Mouse (Mus musculus): ENCODE results near the gene Dgkb. TPM values are rescaled to one million over a fixed set of nuclear protein-coding genes. Genes with fewer than 3 reads are reported as not detected.

Dgkb gene
- polyA plus RNA-seq, 1 experiment from 2014 or later: 4.8 TPM

DNA sequence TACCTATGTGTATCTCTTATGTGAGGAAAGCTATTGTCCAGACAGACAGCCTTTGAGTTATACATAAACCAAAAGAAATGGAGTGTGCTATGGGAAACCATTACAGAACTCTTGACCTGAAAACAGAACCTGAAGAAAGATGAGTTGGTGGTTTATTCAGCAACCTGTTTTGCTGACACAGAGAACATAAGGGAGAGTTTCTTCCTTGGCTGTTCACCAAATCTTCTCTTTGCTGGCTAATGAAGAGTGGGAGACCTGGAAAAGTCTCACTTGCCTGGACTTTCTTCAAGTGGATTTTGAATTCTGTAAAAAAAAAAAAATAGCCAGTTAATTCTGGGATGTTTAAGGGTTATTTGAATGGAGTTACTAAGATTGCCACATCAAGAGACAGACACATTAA is 71.1 kb downstream of the Dgkb start:
- ATAC-seq: no peak
- no peak overlapping the region for H3K27ac ChIP-seq
- H3K9me3 ChIP-seq (replicated peaks): no peaks in the 10 kb centered on the region
- H3K27me3 ChIP-seq: no peaks in the 10 kb centered on the region
- no peaks in the 10 kb centered on the region for H3K36me3 ChIP-seq (ENCODE audit: poor library complexity, severe bottlenecking)
- no peak overlapping the region for H3K4me3 ChIP-seq
- H3K4me1 ChIP-seq: no peaks in the 10 kb centered on the region
- no peak overlapping the region for H3K4me2 ChIP-seq
- no peak overlapping the region for H3K9ac ChIP-seq

DNA sequence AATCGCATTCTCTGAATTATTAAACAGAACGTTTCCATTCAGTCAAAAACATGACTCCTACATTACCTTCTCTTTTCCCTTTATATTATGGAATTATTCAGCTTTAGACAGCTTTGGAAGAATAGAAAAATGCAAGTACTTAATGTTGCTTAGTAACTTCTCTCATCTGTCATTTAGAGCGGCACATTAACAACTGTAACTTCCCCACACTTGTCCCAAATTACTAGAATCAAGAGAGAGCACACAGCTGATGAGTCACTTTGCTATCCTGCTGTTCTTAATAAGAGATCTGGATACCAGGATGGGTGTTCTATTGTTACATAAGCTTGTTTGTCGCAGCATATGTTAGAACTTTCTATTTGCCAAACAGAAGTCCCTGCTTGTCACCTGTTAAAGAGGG is 71.9 kb downstream of the Dgkb start:
- H3K4me2 ChIP-seq: no peak overlapping the region
- no peak overlapping the region for H3K4me3 ChIP-seq
- H3K9me3 ChIP-seq (replicated peaks): no peaks in the 10 kb centered on the region
- no peaks in the 10 kb centered on the region for H3K4me1 ChIP-seq
- no peaks in the 10 kb centered on the region for H3K27me3 ChIP-seq
- 74% methylated on average over 4 of the region's 4 CpGs for WGBS
- H3K36me3 ChIP-seq (ENCODE audit: poor library complexity, severe bottlenecking): no peaks in the 10 kb centered on the region
- no peak for ATAC-seq
- H3K27ac ChIP-seq: no peak overlapping the region
- no peak overlapping the region for H3K9ac ChIP-seq

DNA sequence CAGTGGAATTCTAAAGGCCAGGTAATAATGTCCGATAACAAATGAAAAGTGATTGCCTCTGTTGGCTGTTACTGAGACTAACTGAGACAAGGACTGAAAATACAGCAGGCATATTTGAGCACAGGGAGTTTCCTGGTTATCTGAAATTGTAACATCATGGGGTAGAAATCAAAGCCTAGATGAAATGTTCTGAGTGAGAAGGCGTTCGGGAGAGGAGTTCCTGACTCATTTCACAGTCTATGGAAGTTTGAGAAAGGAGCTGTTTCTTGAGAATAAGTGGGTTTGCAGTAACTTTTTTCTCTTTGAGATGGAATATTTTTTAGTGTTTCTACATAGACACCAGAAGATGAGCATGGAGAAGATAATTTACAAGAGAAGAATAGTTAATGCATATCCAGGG is 73.8 kb downstream of the Dgkb start:
- ATAC-seq: no peak
- Histone ChIP-seq H3K9ac (no peak overlapping the region), H3K4me1 (no peaks in the 10 kb centered on the region), H3K4me3 (no peak overlapping the region), H3K9me3 (replicated peaks) (no peaks in the 10 kb centered on the region), H3K27me3 (no peaks in the 10 kb centered on the region), H3K27ac (no peak overlapping the region), H3K36me3 (ENCODE audit: poor library complexity, severe bottlenecking) (no peaks in the 10 kb centered on the region), H3K4me2 (no peak overlapping the region)
- 92% methylated on average over 3 of the region's 3 CpGs for whole genome bisulfite sequencing

DNA sequence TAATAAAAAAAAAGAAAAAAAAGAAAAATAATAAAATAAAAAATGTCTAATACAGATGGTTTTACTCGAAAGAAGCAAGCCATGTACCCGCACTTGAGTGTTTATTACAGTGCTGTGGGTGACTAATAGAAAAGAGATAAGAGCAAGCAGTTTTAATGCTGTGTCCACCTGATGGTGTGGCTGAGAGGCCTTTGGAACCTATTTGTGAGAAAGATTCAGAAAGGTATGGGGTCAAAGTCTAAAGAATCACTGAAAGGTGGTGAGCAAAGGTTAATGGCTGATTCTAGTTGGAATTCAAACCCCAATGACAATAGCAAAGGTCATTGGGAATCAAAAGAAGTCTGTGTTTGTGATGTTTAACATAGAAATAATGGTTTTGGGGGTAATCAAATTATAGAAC is 124.6 kb downstream of the Dgkb start:
- ATAC-seq: no peak
- H3K9me3 ChIP-seq (replicated peaks): no peaks in the 10 kb centered on the region
- no peaks in the 10 kb centered on the region for H3K36me3 ChIP-seq (ENCODE audit: poor library complexity, severe bottlenecking)
- no peak overlapping the region for H3K9ac ChIP-seq
- H3K4me3 ChIP-seq: no peak overlapping the region
- H3K27ac ChIP-seq: no peak overlapping the region
- no peak overlapping the region for H3K4me2 ChIP-seq
- H3K4me1 ChIP-seq: no peaks in the 10 kb centered on the region
- no peaks in the 10 kb centered on the region for H3K27me3 ChIP-seq
- 99% methylated on average over 2 of the region's 2 CpGs for WGBS

DNA sequence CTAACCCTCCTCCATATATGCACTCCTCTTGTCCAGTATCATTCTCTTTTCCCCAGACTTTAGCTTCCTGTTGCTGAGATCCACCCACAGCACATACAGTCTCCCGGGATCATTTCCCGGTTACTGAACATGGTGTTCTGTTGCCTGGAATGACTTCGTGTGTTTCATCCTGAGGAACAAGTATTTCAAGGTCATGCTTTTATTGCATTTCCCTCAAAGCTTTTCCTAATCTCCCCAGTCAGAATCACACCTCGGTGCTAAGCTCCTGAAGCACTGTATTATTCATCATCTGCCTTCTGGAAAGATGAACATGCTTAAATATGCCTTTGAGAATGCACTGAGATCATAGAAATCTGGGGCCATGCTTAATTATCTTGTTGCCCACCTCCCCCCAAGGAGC is 138.7 kb downstream of the Dgkb start:
- 91% methylated on average over 4 of the region's 4 CpGs for WGBS
- H3K36me3 ChIP-seq (ENCODE audit: poor library complexity, severe bottlenecking): no peaks in the 10 kb centered on the region
- no peak overlapping the region for H3K27ac ChIP-seq
- H3K9me3 ChIP-seq (replicated peaks): peaks cover 7% of the 10 kb centered on the region
- H3K4me2 ChIP-seq: no peak overlapping the region
- no peaks in the 10 kb centered on the region for H3K4me1 ChIP-seq
- no peak overlapping the region for H3K9ac ChIP-seq
- no peak for ATAC-seq
- H3K4me3 ChIP-seq: no peak overlapping the region
- no peaks in the 10 kb centered on the region for H3K27me3 ChIP-seq

DNA sequence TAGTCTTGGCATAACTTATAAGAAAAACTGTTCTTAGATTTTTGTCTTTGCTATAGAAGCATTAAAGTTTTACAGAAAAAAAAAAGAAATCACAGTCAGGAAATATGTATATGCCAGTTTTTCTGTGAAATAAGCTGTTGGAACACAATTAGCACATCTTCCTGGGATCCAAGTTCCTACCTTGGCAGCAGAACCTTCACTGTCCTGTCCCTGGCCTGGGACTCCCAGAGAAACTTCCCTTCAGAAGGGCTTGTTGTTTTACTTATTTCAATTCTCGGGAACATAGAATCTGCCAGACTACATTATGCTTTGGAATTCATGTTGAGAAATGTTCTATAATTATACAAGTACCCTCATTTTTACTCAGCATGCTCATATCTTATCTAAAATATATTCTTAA is 154.0 kb downstream of the Dgkb start:
- no peaks in the 10 kb centered on the region for H3K36me3 ChIP-seq (ENCODE audit: poor library complexity, severe bottlenecking)
- no peak overlapping the region for H3K4me3 ChIP-seq
- WGBS: 80% methylated on average over 1 of the region's 1 CpGs
- no peaks in the 10 kb centered on the region for H3K4me1 ChIP-seq
- H3K4me2 ChIP-seq: no peak overlapping the region
- no peak overlapping the region for H3K27ac ChIP-seq
- H3K9me3 ChIP-seq (replicated peaks): no peaks in the 10 kb centered on the region
- ATAC-seq: no peak
- H3K27me3 ChIP-seq: no peaks in the 10 kb centered on the region
- no peak overlapping the region for H3K9ac ChIP-seq

DNA sequence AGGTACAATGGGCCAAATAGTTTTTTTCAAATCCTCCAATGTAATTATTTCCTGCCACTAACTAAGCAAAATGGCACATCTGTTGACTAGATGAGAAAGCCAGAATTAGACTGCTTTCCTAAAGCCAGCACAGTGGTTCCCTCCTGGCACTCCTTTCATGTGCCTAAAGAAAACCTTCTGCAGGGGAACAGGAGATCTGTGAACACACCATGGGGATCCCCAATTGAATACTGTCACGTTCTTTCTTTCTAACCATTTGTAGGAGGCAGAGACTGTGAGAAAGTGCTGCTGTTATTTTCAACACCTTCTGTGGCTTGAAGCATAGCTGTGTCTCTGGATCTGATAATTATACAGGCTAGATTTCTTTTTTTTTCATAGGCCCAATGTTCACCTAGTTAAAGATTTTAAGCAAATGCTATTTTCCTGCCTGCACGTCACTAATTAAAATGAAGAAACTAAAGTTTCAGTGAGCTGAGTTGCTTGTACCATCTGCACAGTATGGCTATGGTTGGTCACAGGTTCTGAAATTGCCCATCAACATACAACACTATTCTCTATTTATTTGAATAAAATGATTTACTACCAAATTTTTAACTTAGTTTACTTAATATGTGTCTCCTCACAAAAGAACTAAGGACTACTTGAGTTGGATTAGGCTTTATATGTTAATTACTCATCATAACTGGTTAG is 161.1 kb downstream of the Dgkb start:
- no peak overlapping the region; the same call in 1 of the 2 replicates for H3K27ac ChIP-seq
- H3K4me2 ChIP-seq: no peak overlapping the region
- H3K27me3 ChIP-seq: no peaks in the 10 kb centered on the region
- H3K9ac ChIP-seq: no peak overlapping the region
- peak; percentile 95 for ATAC-seq
- no peaks in the 10 kb centered on the region for H3K36me3 ChIP-seq (ENCODE audit: poor library complexity, severe bottlenecking)
- H3K4me3 ChIP-seq: no peak overlapping the region
- 16% methylated on average over 2 of the region's 2 CpGs for WGBS
- peaks cover 4% of the 10 kb centered on the region; the same call in 1 of the 2 replicates for H3K4me1 ChIP-seq
- H3K9me3 ChIP-seq (replicated peaks): no peaks in the 10 kb centered on the region

DNA sequence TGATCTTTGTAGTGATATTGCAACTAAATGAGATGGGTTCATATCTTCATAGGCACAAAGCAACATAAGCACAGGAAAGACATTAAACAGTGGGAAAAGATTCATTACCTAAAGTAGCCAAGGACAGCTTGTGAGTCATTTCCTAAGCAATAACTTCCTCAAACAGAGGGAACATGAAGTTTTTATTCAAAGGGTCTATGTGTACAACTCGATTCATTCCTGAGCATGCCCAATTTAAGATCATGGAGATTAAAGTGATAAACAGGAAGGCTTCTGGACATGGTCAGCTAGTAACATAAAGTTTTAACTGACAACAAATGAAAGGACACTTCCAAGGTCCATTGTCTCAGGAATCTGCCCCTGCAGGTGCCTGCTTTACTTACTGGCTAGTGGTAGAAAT is 167.8 kb downstream of the Dgkb start:
- ATAC-seq: no peak
- no peak overlapping the region for H3K27ac ChIP-seq
- 91% methylated on average over 1 of the region's 1 CpGs for WGBS
- peaks cover 6% of the 10 kb centered on the region; the same call in 1 of the 2 replicates for H3K4me1 ChIP-seq
- H3K9ac ChIP-seq: no peak overlapping the region
- H3K36me3 ChIP-seq (ENCODE audit: poor library complexity, severe bottlenecking): no peaks in the 10 kb centered on the region
- H3K27me3 ChIP-seq: no peaks in the 10 kb centered on the region
- H3K4me3 ChIP-seq: no peak overlapping the region
- no peaks in the 10 kb centered on the region for H3K9me3 ChIP-seq (replicated peaks)
- H3K4me2 ChIP-seq: no peak overlapping the region

DNA sequence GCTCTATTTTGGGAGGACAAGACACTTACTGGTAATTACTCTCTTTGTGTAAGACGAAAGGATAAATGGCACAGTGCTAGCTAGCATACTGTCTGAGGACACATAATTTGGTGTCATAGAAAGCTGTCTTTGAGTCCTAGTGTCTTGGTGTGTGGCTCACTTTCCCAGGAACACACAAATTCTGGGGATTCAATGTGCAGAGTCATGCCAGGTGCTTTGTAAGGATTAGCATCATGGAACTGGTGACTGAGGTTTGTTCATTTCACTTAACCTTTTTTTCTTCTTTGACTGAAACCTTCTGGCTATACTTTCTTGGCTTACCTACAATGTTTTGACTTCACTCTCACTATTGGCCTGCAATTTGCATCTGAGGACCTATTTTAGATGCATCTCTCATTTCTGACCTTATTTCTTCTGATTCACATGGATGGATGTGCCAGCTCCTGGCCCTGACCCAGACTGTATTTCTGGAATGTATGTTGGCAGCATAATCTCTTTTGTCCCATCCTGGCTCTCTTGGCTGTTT is 170.6 kb downstream of the Dgkb start:
- H3K4me1 ChIP-seq: peaks cover 6% of the 10 kb centered on the region; the same call in 1 of the 2 replicates
- no peaks in the 10 kb centered on the region for H3K27me3 ChIP-seq
- no peaks in the 10 kb centered on the region for H3K36me3 ChIP-seq (ENCODE audit: poor library complexity, severe bottlenecking)
- no peak overlapping the region for H3K4me2 ChIP-seq
- H3K9ac ChIP-seq: no peak overlapping the region
- peak; percentile 90 for ATAC-seq
- H3K4me3 ChIP-seq: no peak overlapping the region
- H3K9me3 ChIP-seq (replicated peaks): no peaks in the 10 kb centered on the region
- WGBS: 25% methylated on average over 1 of the region's 1 CpGs
- no peak overlapping the region for H3K27ac ChIP-seq

DNA sequence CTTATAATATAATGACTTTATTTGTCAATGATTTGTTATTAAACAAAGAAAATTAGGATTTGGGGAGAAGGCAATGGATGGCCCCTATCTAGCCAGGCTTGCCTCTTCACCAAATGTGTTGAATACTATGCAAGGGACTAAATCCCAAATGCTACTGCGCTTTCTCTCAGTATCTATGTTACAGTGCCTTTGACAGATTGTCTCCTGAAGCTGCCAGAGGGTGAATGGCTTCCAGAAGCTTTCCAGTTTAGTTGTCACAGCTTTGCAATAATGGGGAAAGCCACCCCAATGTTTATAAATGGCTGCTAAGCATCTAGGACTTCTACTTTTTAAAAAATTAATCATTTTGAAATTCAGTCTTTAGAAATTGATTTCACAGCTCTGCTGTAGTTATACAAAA is 175.7 kb downstream of the Dgkb start:
- no peaks in the 10 kb centered on the region for H3K9me3 ChIP-seq (replicated peaks)
- no peaks in the 10 kb centered on the region for H3K36me3 ChIP-seq (ENCODE audit: poor library complexity, severe bottlenecking)
- no peak for ATAC-seq
- H3K27ac ChIP-seq: no peak overlapping the region
- H3K4me1 ChIP-seq: peaks cover 2% of the 10 kb centered on the region; the same call in 1 of the 2 replicates
- H3K9ac ChIP-seq: no peak overlapping the region
- no peak overlapping the region for H3K4me3 ChIP-seq
- WGBS: 84% methylated on average over 1 of the region's 1 CpGs
- no peak overlapping the region for H3K4me2 ChIP-seq
- H3K27me3 ChIP-seq: no peaks in the 10 kb centered on the region

DNA sequence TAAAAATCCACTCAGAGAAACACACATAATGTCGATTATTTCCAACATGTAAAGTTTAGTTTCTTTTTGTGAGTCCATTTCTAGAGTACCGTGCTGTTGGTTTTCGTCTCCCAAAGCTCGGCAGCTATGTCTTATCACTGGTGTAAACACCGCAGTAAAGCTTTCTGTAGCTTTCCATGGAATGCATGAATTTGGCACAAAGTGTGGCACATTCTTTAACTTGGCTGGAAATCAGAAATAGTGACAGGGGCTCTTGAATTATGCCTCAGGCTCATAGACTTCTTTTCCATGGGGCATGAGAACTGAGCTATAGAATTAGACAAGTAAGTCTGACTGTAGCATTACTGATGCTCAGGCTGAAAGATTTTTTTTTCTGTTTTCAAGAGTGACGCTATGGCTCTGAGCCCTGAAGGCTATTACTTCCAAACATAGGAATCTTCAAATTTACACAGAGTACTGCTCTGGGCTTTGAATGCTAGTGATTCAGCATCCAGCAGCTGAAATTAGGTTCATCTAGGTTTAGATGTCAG is 179.0 kb downstream of the Dgkb start:
- no peak for ATAC-seq
- Histone ChIP-seq H3K36me3 (ENCODE audit: poor library complexity, severe bottlenecking) (no peaks in the 10 kb centered on the region), H3K4me1 (no peaks in the 10 kb centered on the region), H3K4me3 (no peak overlapping the region), H3K27me3 (no peaks in the 10 kb centered on the region), H3K9ac (no peak overlapping the region), H3K4me2 (no peak overlapping the region), H3K27ac (no peak overlapping the region), H3K9me3 (replicated peaks) (no peaks in the 10 kb centered on the region)
- WGBS: 87% methylated on average over 6 of the region's 6 CpGs

DNA sequence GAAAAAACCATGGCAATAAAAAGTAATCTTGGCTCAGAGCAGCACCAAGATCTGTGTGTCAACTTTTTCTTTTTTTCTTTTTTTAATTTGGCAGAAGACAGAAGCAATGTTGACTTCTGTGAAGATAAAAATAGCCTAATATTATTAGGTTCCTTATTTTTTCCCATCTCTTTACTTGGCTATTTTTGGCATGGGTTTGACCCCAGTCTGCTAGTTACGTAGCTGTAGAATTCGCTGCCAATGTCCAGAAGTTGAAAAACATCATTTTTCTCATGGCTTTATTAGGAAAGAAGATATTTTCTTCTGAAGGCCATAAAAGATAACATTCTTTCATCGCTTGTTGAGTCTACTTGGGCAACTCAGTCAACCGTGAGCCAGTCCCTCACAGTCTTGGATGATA is 200.1 kb downstream of the Dgkb start:
- Histone ChIP-seq H3K4me1 (no peaks in the 10 kb centered on the region), H3K36me3 (ENCODE audit: poor library complexity, severe bottlenecking) (no peaks in the 10 kb centered on the region)
- 94% methylated on average over 4 of the region's 4 CpGs for WGBS

DNA sequence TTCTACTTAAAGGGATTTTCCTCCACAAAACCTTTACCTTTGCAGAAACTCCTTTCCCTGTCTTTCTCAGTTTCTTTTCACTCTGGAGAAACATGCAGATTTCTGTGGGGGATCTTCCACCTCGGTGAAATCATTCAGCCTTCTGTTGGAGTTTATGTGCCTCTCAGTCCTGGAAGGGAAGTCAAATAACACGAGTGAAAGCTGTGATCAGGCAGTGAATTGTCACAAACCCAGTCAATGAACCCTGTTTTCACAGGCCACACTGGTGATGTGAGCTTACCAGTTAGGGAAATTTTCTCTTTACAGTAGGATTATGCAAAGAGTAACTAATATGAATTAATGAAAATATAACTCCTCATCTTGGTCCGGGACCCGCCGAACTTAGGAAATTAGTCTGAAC is 229.7 kb downstream of the Dgkb start:
- H3K4me1 ChIP-seq: no peaks in the 10 kb centered on the region

More for the DNA sequence above, 200.1 kb downstream of the Dgkb start:
- Histone ChIP-seq H3K4me3 (no peak overlapping the region), H3K9ac (no peak overlapping the region), H3K27ac (no peak overlapping the region), H3K9me3 (replicated peaks) (no peaks in the 10 kb centered on the region), H3K4me2 (no peak overlapping the region), H3K27me3 (no peaks in the 10 kb centered on the region)
- ATAC-seq: no peak

More for the DNA sequence above, 229.7 kb downstream of the Dgkb start:
- H3K4me2 ChIP-seq: no peak overlapping the region
- no peaks in the 10 kb centered on the region for H3K36me3 ChIP-seq (ENCODE audit: poor library complexity, severe bottlenecking)
- no peak overlapping the region for H3K9ac ChIP-seq
- H3K27me3 ChIP-seq: no peaks in the 10 kb centered on the region
- ATAC-seq: no peak
- WGBS: 91% methylated on average over 5 of the region's 5 CpGs
- no peak overlapping the region for H3K4me3 ChIP-seq
- no peak overlapping the region for H3K27ac ChIP-seq
- H3K9me3 ChIP-seq (replicated peaks): no peaks in the 10 kb centered on the region

All from forebrain, embryonic 13.5 days (tissue).